Mouse (Mus musculus): ENCODE measurements around the gene Gcsam.

DNA sequence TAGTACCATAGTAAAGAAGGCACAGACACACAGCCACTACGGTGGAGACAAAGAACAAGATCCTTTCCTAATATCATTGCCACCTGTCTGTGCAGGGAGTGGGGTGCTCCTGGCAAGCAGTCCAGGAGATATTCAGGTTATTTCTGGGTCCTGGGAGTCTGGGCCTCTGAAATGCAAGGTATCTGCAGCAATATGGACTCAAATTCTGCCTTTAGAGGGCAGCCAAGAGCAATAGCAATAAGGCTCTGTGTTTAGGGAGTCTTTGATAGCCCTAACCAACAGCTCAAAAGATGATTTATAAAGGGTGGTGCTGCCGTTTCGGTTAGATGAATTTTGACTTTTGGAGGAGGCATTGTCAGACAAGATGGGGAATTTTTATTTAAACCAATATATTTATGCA, 880 bp upstream of the Gcsam start:
- peak; percentile 50; the same call in 1 of the 2 replicates for TF ChIP-seq CTCF (IDR thresholded peaks at IDR 0.05; ENCODE audit: borderline replicate concordance, extremely low read depth, insufficient read depth, insufficient read length)
- no peak for TF ChIP-seq POLR2A (IDR thresholded peaks at IDR 0.05; ENCODE audit: borderline replicate concordance, extremely low read depth, insufficient read depth, insufficient read length, poor library complexity, severe bottlenecking)
